Mouse (Mus musculus) MEL (cell line): ENCODE data around the gene Plxnc1. TPM values are rescaled to one million over a fixed set of nuclear protein-coding genes. Genes with fewer than 3 reads are reported as not detected.
A peak's percentile ranks its signal among the peaks of the same experiment; 100 is the strongest.

Source experiments
- DNase-seq: peaks from one replicate; pipeline ENCODE4 v3.0.0; 2011; ENCODE audit warnings: low read depth, low spot score
- H3K27ac ChIP-seq: 2 replicates; pipeline ENCODE4 v1.5.1; 2012; ENCODE audit warnings: low read depth, mild to moderate bottlenecking, control low read depth, low read length, moderate library complexity; ENCODE audit not compliant: control insufficient read depth
- H3K27me3 ChIP-seq, 2 experiments: fragments of 150-350 bp in 1 of 2; sonication (generic) in 1 of 2; 2 replicates each; pipeline ENCODE4 v1.6.1; 2012; ENCODE audit warnings: low read length in 2 of 2, mild to moderate bottlenecking in 2 of 2, improper control_type of control experiment in 1 of 2, moderate library complexity in 1 of 2; ENCODE audit not compliant: insufficient read depth in 2 of 2, control insufficient read depth in 1 of 2
- H3K36me3 ChIP-seq, 2 experiments: 2 replicates each; pipeline ENCODE4 v1.6.1; 2012 to 2014; ENCODE audit warnings: low read length in 2 of 2, improper control_type of control experiment in 1 of 2, inconsistent platforms in 1 of 2, mild to moderate bottlenecking in 1 of 2; ENCODE audit not compliant: insufficient read depth in 2 of 2, control insufficient read depth in 1 of 2
- H3K4me1 ChIP-seq, 2 experiments: fragments of 150-350 bp in 1 of 2; sonication (generic) in 1 of 2; 2 replicates each; pipeline ENCODE4 v1.6.1; 2012; ENCODE audit warnings: low read length in 2 of 2, improper control_type of control experiment in 1 of 2, mild to moderate bottlenecking in 1 of 2; ENCODE audit not compliant: insufficient read depth in 2 of 2, control insufficient read depth in 1 of 2
- H3K4me3 ChIP-seq, 2 experiments: fragments of 150-350 bp in 1 of 2; sonication (generic) in 1 of 2; 2 replicates each; pipeline ENCODE4 v1.5.1; 2012; ENCODE audit warnings: low read depth in 2 of 2, low read length in 2 of 2, mild to moderate bottlenecking in 2 of 2, moderate library complexity in 2 of 2, control low read depth in 1 of 2, improper control_type of control experiment in 1 of 2; ENCODE audit not compliant: control insufficient read depth in 1 of 2, insufficient read depth in 1 of 2
- H3K79me2 ChIP-seq: 2 replicates; pipeline ENCODE4 v1.6.1; 2012; ENCODE audit warnings: mild to moderate bottlenecking, low read length, moderate library complexity; ENCODE audit not compliant: control insufficient read depth, poor library complexity, insufficient read depth
- H3K9ac ChIP-seq: 2 replicates; pipeline ENCODE4 v1.6.1; 2012; ENCODE audit warnings: low read depth, mild to moderate bottlenecking, control low read depth, low read length, moderate library complexity; ENCODE audit not compliant: control insufficient read depth, poor library complexity, severe bottlenecking
- H3K9me3 ChIP-seq: fragments of 150-350 bp; sonication (generic); replicated peaks from 2 replicates; pipeline ENCODE4 v1.6.1; 2012; ENCODE audit warnings: mild to moderate bottlenecking, low read length, improper control_type of control experiment, moderate library complexity; ENCODE audit not compliant: insufficient read depth
- BHLHE40 ChIP-seq: IDR thresholded peaks from 2 replicates; pipeline ENCODE4 v1.6.1; 2012; ENCODE audit warnings: low read depth, mild to moderate bottlenecking, inconsistent platforms, low read length, improper control_type of control experiment, borderline replicate concordance
- ELF1 ChIP-seq: IDR thresholded peaks from 2 replicates; pipeline ENCODE4 v1.6.1; 2014; ENCODE audit warnings: low read depth, mild to moderate bottlenecking, inconsistent platforms, low read length, improper control_type of control experiment, moderate library complexity
- GABPA ChIP-seq: IDR thresholded peaks from 2 replicates; pipeline ENCODE4 v1.6.1; 2012; ENCODE audit warnings: low read depth, mild to moderate bottlenecking, inconsistent platforms, low read length, improper control_type of control experiment, moderate library complexity
- HCFC1 ChIP-seq: IDR thresholded peaks from 2 replicates; pipeline ENCODE4 v1.6.1; 2012; ENCODE audit warnings: low read depth, mild to moderate bottlenecking, inconsistent platforms, low read length, improper control_type of control experiment, moderate library complexity
- MAFK ChIP-seq: IDR thresholded peaks from 2 replicates; pipeline ENCODE4 v1.6.1; 2011; ENCODE audit warnings: low read depth, mild to moderate bottlenecking, low read length, improper control_type of control experiment, borderline replicate concordance
- MAZ ChIP-seq: IDR thresholded peaks from 2 replicates; pipeline ENCODE4 v1.6.1; 2012; ENCODE audit warnings: low read depth, mild to moderate bottlenecking, inconsistent platforms, low read length, improper control_type of control experiment
- MEF2A ChIP-seq: IDR thresholded peaks from 2 replicates; pipeline ENCODE4 v1.6.1; 2014; ENCODE audit warnings: low read depth, mild to moderate bottlenecking, inconsistent platforms, low read length, improper control_type of control experiment; ENCODE audit not compliant: poor library complexity, insufficient replicate concordance, severe bottlenecking; ENCODE audit errors: extremely low read depth
- NELFE ChIP-seq: IDR thresholded peaks from 2 replicates; pipeline ENCODE4 v1.6.1; 2011; ENCODE audit warnings: low read depth, low read length, improper control_type of control experiment
- NRF1 ChIP-seq: IDR thresholded peaks from 2 replicates; pipeline ENCODE4 v1.6.1; 2014; ENCODE audit warnings: low read depth, mild to moderate bottlenecking, inconsistent platforms, low read length, improper control_type of control experiment, moderate library complexity; ENCODE audit not compliant: poor library complexity, insufficient read depth, severe bottlenecking
- POLR2AphosphoS5 ChIP-seq: IDR thresholded peaks from 2 replicates; pipeline ENCODE4 v1.6.1; 2012; ENCODE audit warnings: low read depth, borderline replicate concordance, mild to moderate bottlenecking, inconsistent platforms, low read length, moderate library complexity, mixed read lengths
- TBP ChIP-seq: IDR thresholded peaks from 2 replicates; pipeline ENCODE4 v1.8.0; 2011; ENCODE audit warnings: low read depth, low read length, improper control_type of control experiment
- USF1 ChIP-seq: IDR thresholded peaks from 2 replicates; pipeline ENCODE4 v1.6.1; 2014; ENCODE audit warnings: low read depth, mild to moderate bottlenecking, inconsistent platforms, low read length, improper control_type of control experiment, moderate library complexity
- USF2 ChIP-seq, 2 experiments: IDR thresholded peaks; 2 replicates each; pipeline ENCODE4 v1.6.1; 2011 to 2012; ENCODE audit warnings: improper control_type of control experiment in 2 of 2, low read length in 2 of 2, borderline replicate concordance in 1 of 2, inconsistent platforms in 1 of 2, low read depth in 1 of 2, mild to moderate bottlenecking in 1 of 2; ENCODE audit not compliant: insufficient read depth in 1 of 2
- ZC3H11A ChIP-seq: IDR thresholded peaks from 2 replicates; pipeline ENCODE4 v1.6.1; 2012; ENCODE audit warnings: low read depth, mild to moderate bottlenecking, inconsistent platforms, low read length, improper control_type of control experiment
- ZKSCAN1 ChIP-seq: IDR thresholded peaks from 2 replicates; pipeline ENCODE4 v1.6.1; 2012; ENCODE audit warnings: low read depth, mild to moderate bottlenecking, inconsistent platforms, low read length, improper control_type of control experiment, moderate library complexity
- ZNF384 ChIP-seq: IDR thresholded peaks from 2 replicates; pipeline ENCODE4 v1.6.1; 2012; ENCODE audit warnings: low read depth, mild to moderate bottlenecking, inconsistent platforms, low read length, improper control_type of control experiment
- polyA plus RNA-seq, 2 experiments: library from polyadenylated mRNA; stranded (reverse) in 1 of 2; unstranded in 1 of 2; fragments of >175 nt in 1 of 2; fragments of >200 nt in 1 of 2; gene quantifications; 2 replicates each; pipeline versions ENCODE4 v1.2.1 to v1.2.4; 2012; ENCODE audit warnings: low replicate concordance in 2 of 2, low read depth in 1 of 2; ENCODE audit not compliant: insufficient read length in 2 of 2, insufficient read depth in 1 of 2, missing spikeins in 1 of 2
- total RNA-seq: library from RNA; depleted of rRNA; stranded (reverse); fragments of 300-350 nt; gene quantifications from 2 replicates; pipeline ENCODE4 v1.2.3, GENCODE M21; 2012

Gene Plxnc1
- total and polyA plus RNA-seq, 3 experiments, result 15.1 to 30.1 TPM; not detected in 1

DNA sequence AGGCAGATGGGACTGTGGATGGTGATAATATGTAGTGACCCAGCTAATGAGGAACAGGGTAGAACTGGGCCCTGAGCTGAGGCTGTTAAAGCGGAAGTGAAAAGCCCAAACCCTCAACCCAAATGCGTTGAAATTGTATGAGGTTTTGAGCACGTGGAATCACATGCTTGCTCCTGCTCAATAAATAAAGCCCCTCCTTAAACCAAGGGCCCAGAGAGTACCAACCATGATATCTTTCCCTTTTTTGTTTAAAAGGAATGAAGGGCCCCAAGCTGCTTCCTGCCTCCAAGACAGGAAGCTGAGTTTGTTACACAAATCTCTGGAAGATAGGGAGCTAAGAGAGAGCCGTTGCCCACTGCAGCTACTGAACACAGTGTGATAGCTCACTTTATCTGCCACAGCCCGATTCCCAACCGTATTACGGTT lies 21.3 kb downstream of the Plxnc1 start (continued):
- no peak for TF ChIP-seq ZKSCAN1
- TF ChIP-seq MAFK, result 0 out of 2 replicates have a peak, but pooled peaks have one; percentile 24

DNA sequence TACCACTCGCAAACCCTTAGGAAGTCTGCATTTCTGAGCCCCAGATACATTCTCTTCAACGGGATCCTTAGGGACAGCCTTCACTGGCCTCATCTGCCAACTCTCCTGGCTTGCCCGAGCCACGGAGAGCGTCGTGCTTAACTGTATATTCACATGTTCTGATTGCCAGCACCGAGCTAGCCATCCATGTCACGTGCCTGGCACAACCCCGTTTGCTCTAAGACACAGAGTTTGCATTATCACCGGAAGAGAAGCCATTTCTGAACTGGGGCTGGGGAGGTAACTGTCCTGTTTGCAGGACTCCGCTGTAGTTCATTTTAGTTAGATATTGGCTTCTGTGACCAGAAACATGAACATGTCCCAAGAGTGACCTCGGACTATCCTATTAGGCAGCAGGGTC lies 21.8 kb downstream of the Plxnc1 start:
- Histone ChIP-seq H3K4me3 (peak overlapping the region in 1 of 2 experiments; percentile 3; a peak in 1 of 4 replicates), H3K36me3 (peaks cover 5 to 48% of the 10 kb centered on the region in 2 experiments), H3K27ac (peak overlapping the region; percentile 94), H3K79me2 (peaks cover 8% of the 10 kb centered on the region), H3K27me3 (no peaks in the 10 kb centered on the region), H3K9ac (peak overlapping the region; percentile 63), H3K4me1 (peaks cover 29 to 37% of the 10 kb centered on the region in 2 experiments), H3K9me3 (no peaks in the 10 kb centered on the region)
- DNase-seq, result no peak
- TF ChIP-seq BHLHE40, result peak; percentile 88
- no peak for TF ChIP-seq HCFC1
- TF ChIP-seq USF1, result peak; percentile 86
- 0 out of 4 replicates have a peak, but pooled peaks of 1 of the 2 experiments have one; percentile 55 for TF ChIP-seq USF2 (IDR thresholded peaks at IDR 0.05; ENCODE audit: borderline replicate concordance in 1 of 2, insufficient read depth in 1 of 2, low read depth in 1 of 2, low read length in 2 of 2)

DNA sequence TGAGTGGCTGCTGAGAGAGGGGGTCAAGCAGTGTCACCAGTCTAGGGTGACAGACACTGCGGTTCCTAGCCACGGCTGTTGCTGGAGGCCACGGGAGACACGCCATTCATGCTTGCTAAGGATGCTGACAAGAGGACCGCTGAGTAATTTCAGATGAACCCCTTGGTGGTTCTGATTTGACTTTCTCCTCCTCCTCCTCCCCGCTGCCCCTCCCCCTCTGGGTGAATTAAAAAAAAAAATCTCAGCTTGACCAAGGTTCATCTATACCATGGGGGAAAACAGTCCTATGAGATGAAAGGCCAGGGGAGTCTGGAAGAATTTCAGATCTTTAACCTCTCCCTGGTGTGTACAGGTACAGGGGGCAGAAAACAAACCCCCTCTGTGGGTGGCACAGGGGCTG lies 22.9 kb downstream of the Plxnc1 start:
- Histone ChIP-seq H3K36me3 (peaks cover 5 to 50% of the 10 kb centered on the region in 2 experiments), H3K27me3 (no peaks in the 10 kb centered on the region), H3K79me2 (peaks cover 6% of the 10 kb centered on the region), H3K9ac (no peak overlapping the region), H3K27ac (peak overlapping the region; percentile 94; the same call in 1 of the 2 replicates), H3K9me3 (no peaks in the 10 kb centered on the region), H3K4me3 (no peak overlapping the region), H3K4me1 (peaks cover 29 to 39% of the 10 kb centered on the region in 2 experiments)
- TF ChIP-seq ZKSCAN1, result no peak
- no peak for DNase-seq

DNA sequence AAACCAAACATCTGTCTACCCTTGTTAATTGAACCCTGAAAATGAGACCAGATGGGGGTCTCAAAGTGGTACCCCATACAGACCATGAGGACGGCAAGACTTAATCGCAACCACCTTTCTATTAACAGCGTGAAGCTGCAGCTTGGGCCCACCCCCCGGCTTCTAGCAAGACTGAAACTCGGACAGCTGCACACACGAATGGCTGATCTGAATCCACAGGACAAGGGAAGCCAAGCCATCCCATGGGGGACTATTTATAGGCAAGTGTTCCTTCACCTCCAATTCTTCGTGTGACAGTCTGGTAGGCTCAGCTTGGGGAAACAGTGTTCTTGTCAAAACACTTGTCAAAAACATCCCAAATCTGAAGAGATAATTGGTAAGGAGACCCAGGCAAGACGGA lies 24.1 kb downstream of the Plxnc1 start:
- no peak overlapping the region for H3K27ac ChIP-seq
- H3K4me1 ChIP-seq, result peaks cover 23 to 32% of the 10 kb centered on the region in 2 experiments
- no peaks in the 10 kb centered on the region; the same call in 1 of the 2 replicates for H3K79me2 ChIP-seq
- no peak for DNase-seq
- H3K4me3 ChIP-seq, result no peak overlapping the region
- no peaks in the 10 kb centered on the region for H3K9me3 ChIP-seq
- H3K36me3 ChIP-seq, result peaks cover 5 to 39% of the 10 kb centered on the region in 2 experiments
- TF ChIP-seq ELF1 (no peak), POLR2AphosphoS5 (no peak), ZNF384 (no peak), NELFE (no peak), TBP (no peak), NRF1 (no peak), MEF2A (no peak), GABPA (no peak), ZC3H11A (no peak), MAZ (no peak), USF1 (no peak)
- TF ChIP-seq, all 39 proteins: peak for 0
- Histone ChIP-seq H3K27me3 (no peaks in the 10 kb centered on the region), H3K9ac (no peak overlapping the region)
